Mouse (Mus musculus): ENCODE results near the gene Pla2g16. TPM values are rescaled to one million over a fixed set of nuclear protein-coding genes. Genes with fewer than 3 reads are reported as not detected.

Gene Pla2g16
- 64.5 TPM for polyA plus RNA-seq (2012; fragmentation: generic; extraction: Trizol)

GRCm38 (mm10) chr19:7557328-7557822 is at the start of gene Pla2g16:
Pla2g16 (plus strand) TSS chr19:7557459.
- TF ChIP-seq POLR2AphosphoS2 (IDR thresholded peaks at IDR 0.05; ENCODE audit: insufficient read length, low read depth) (peak; percentile 85), POLR2A (IDR thresholded peaks at IDR 0.05; ENCODE audit: insufficient read length, low read depth) (peak; percentile 77), MYOG (IDR thresholded peaks at IDR 0.05; ENCODE audit: control insufficient read depth in 1 of 3, insufficient read depth in 1 of 3, insufficient read length in 2 of 3, low read depth in 2 of 3) (peak in 1 of 3 experiments; percentile 58), SRF (IDR thresholded peaks at IDR 0.05; ENCODE audit: control insufficient read depth, insufficient read length, low read depth) (no peak), MYOD1 (IDR thresholded peaks at IDR 0.05; ENCODE audit: control insufficient read depth in 1 of 3, insufficient read length in 2 of 3, low read depth in 2 of 3) (peak in 1 of 3 experiments; percentile 35), MAX (IDR thresholded peaks at IDR 0.05; ENCODE audit: low read depth) (no peak)
- peak within 1 kb of the TSS; percentile 86 for H3K4me2 ChIP-seq (ENCODE audit: low read depth)

GRCm38 (mm10) chr19:7508026-7508425 is 49.2 kb upstream of the Pla2g16 start:
- Histone ChIP-seq H3K4me3 (no peak overlapping the region), H3K27me3 (ENCODE audit: control insufficient read depth, insufficient read depth, insufficient read length) (no peaks in the 10 kb centered on the region), H3K36me3 (ENCODE audit: control insufficient read depth, insufficient read depth) (peaks cover 5% of the 10 kb centered on the region), H3ac (ENCODE audit: control insufficient read depth, insufficient read length) (no peak overlapping the region), H3K79me2 (ENCODE audit: control insufficient read depth, insufficient read depth) (peaks cover 49% of the 10 kb centered on the region), H3K4me2 (ENCODE audit: low read depth) (no peak overlapping the region)
- no peak for TF ChIP-seq TCF3 (IDR thresholded peaks at IDR 0.05; ENCODE audit: insufficient read length, low read depth)
- no peak for TF ChIP-seq CEBPB (IDR thresholded peaks at IDR 0.05; ENCODE audit: insufficient read depth, poor library complexity, severe bottlenecking)
- no peak for TF ChIP-seq SRF (IDR thresholded peaks at IDR 0.05; ENCODE audit: control insufficient read depth, insufficient read length, low read depth)
- no peak for TF ChIP-seq POLR2A (IDR thresholded peaks at IDR 0.05; ENCODE audit: insufficient read length, low read depth)
- TF ChIP-seq REST (IDR thresholded peaks at IDR 0.05; ENCODE audit: insufficient read depth, insufficient read length) = no peak
- TF ChIP-seq USF1 (IDR thresholded peaks at IDR 0.05; ENCODE audit: low read depth) = no peak
- no peak for TF ChIP-seq MAX (IDR thresholded peaks at IDR 0.05; ENCODE audit: low read depth)
- TF ChIP-seq MYOG (IDR thresholded peaks at IDR 0.05; ENCODE audit: control insufficient read depth in 1 of 3, insufficient read depth in 1 of 3, insufficient read length in 2 of 3, low read depth in 2 of 3) = no peak

More at GRCm38 (mm10) chr19:7557328-7557822, at the start of gene Pla2g16:
- H3K27me3 ChIP-seq (ENCODE audit: control insufficient read depth, insufficient read depth, insufficient read length) = no peaks in the 10 kb centered on the region
- peak within 1 kb of the TSS; percentile 47 for H3K4me3 ChIP-seq
- H3K79me2 ChIP-seq (ENCODE audit: control insufficient read depth, insufficient read depth) = no peaks in the 10 kb centered on the region
- H3K36me3 ChIP-seq (ENCODE audit: control insufficient read depth, insufficient read depth) = no peaks in the 10 kb centered on the region
- H3ac ChIP-seq (ENCODE audit: control insufficient read depth, insufficient read length) = peak within 1 kb of the TSS; percentile 55

GRCm38 (mm10) chr19:7516437-7516836 is 40.8 kb upstream of the Pla2g16 start:
- Histone ChIP-seq H3K36me3 (ENCODE audit: control insufficient read depth, insufficient read depth) (peaks cover 37% of the 10 kb centered on the region), H3K27me3 (ENCODE audit: control insufficient read depth, insufficient read depth, insufficient read length) (no peaks in the 10 kb centered on the region), H3K79me2 (ENCODE audit: control insufficient read depth, insufficient read depth) (no peaks in the 10 kb centered on the region), H3ac (ENCODE audit: control insufficient read depth, insufficient read length) (no peak overlapping the region), H3K4me3 (no peak overlapping the region), H3K4me2 (ENCODE audit: low read depth) (no peak overlapping the region)
- TF ChIP-seq MAX (IDR thresholded peaks at IDR 0.05; ENCODE audit: low read depth) (no peak), TCF3 (IDR thresholded peaks at IDR 0.05; ENCODE audit: insufficient read length, low read depth) (no peak), POLR2AphosphoS2 (IDR thresholded peaks at IDR 0.05; ENCODE audit: insufficient read length, low read depth) (no peak), MYOD1 (IDR thresholded peaks at IDR 0.05; ENCODE audit: control insufficient read depth in 1 of 3, insufficient read length in 2 of 3, low read depth in 2 of 3) (no peak), POLR2A (IDR thresholded peaks at IDR 0.05; ENCODE audit: insufficient read length, low read depth) (no peak), USF1 (IDR thresholded peaks at IDR 0.05; ENCODE audit: low read depth) (no peak), MYOG (IDR thresholded peaks at IDR 0.05; ENCODE audit: control insufficient read depth in 1 of 3, insufficient read depth in 1 of 3, insufficient read length in 2 of 3, low read depth in 2 of 3) (no peak), REST (IDR thresholded peaks at IDR 0.05; ENCODE audit: insufficient read depth, insufficient read length) (no peak), E2F4 (IDR thresholded peaks at IDR 0.05; ENCODE audit: insufficient read depth) (no peak), TCF12 (IDR thresholded peaks at IDR 0.05; ENCODE audit: insufficient read depth, poor library complexity, severe bottlenecking) (no peak), SRF (IDR thresholded peaks at IDR 0.05; ENCODE audit: control insufficient read depth, insufficient read length, low read depth) (no peak), CEBPB (IDR thresholded peaks at IDR 0.05; ENCODE audit: insufficient read depth, poor library complexity, severe bottlenecking) (no peak)

GRCm38 (mm10) chr19:7521619-7522018 is 35.6 kb upstream of the Pla2g16 start:
- Histone ChIP-seq H3K27me3 (ENCODE audit: control insufficient read depth, insufficient read depth, insufficient read length) (no peaks in the 10 kb centered on the region), H3K79me2 (ENCODE audit: control insufficient read depth, insufficient read depth) (no peaks in the 10 kb centered on the region), H3K4me3 (no peak overlapping the region), H3K36me3 (ENCODE audit: control insufficient read depth, insufficient read depth) (peaks cover 67% of the 10 kb centered on the region), H3ac (ENCODE audit: control insufficient read depth, insufficient read length) (no peak overlapping the region), H3K4me2 (ENCODE audit: low read depth) (no peak overlapping the region)
- TF ChIP-seq CEBPB (IDR thresholded peaks at IDR 0.05; ENCODE audit: insufficient read depth, poor library complexity, severe bottlenecking) = peak; percentile 82
- no peak for TF ChIP-seq POLR2AphosphoS2 (IDR thresholded peaks at IDR 0.05; ENCODE audit: insufficient read length, low read depth)
- TF ChIP-seq POLR2A (IDR thresholded peaks at IDR 0.05; ENCODE audit: insufficient read length, low read depth) = no peak
- TF ChIP-seq USF1 (IDR thresholded peaks at IDR 0.05; ENCODE audit: low read depth) = no peak
- no peak for TF ChIP-seq SRF (IDR thresholded peaks at IDR 0.05; ENCODE audit: control insufficient read depth, insufficient read length, low read depth)
- TF ChIP-seq TCF3 (IDR thresholded peaks at IDR 0.05; ENCODE audit: insufficient read length, low read depth) = no peak
- TF ChIP-seq TCF12 (IDR thresholded peaks at IDR 0.05; ENCODE audit: insufficient read depth, poor library complexity, severe bottlenecking) = no peak
- no peak for TF ChIP-seq E2F4 (IDR thresholded peaks at IDR 0.05; ENCODE audit: insufficient read depth)
- no peak for TF ChIP-seq MYOG (IDR thresholded peaks at IDR 0.05; ENCODE audit: control insufficient read depth in 1 of 3, insufficient read depth in 1 of 3, insufficient read length in 2 of 3, low read depth in 2 of 3)

GRCm38 (mm10) chr19:7522856-7523255 is 34.4 kb upstream of the Pla2g16 start:
- no peak overlapping the region for H3K4me2 ChIP-seq (ENCODE audit: low read depth)
- TF ChIP-seq TCF3 (IDR thresholded peaks at IDR 0.05; ENCODE audit: insufficient read length, low read depth) = no peak
- TF ChIP-seq MYOD1 (IDR thresholded peaks at IDR 0.05; ENCODE audit: control insufficient read depth in 1 of 3, insufficient read length in 2 of 3, low read depth in 2 of 3) = no peak
- no peak for TF ChIP-seq POLR2A (IDR thresholded peaks at IDR 0.05; ENCODE audit: insufficient read length, low read depth)
- no peak for TF ChIP-seq MYOG (IDR thresholded peaks at IDR 0.05; ENCODE audit: control insufficient read depth in 1 of 3, insufficient read depth in 1 of 3, insufficient read length in 2 of 3, low read depth in 2 of 3)
- TF ChIP-seq SRF (IDR thresholded peaks at IDR 0.05; ENCODE audit: control insufficient read depth, insufficient read length, low read depth) = no peak
- TF ChIP-seq CEBPB (IDR thresholded peaks at IDR 0.05; ENCODE audit: insufficient read depth, poor library complexity, severe bottlenecking) = no peak
- peaks cover 66% of the 10 kb centered on the region for H3K36me3 ChIP-seq (ENCODE audit: control insufficient read depth, insufficient read depth)
- H3K79me2 ChIP-seq (ENCODE audit: control insufficient read depth, insufficient read depth) = no peaks in the 10 kb centered on the region
- no peak overlapping the region for H3ac ChIP-seq (ENCODE audit: control insufficient read depth, insufficient read length)
- no peak overlapping the region for H3K4me3 ChIP-seq
- no peaks in the 10 kb centered on the region for H3K27me3 ChIP-seq (ENCODE audit: control insufficient read depth, insufficient read depth, insufficient read length)

All from myocyte (in vitro differentiated cells).